Mouse (Mus musculus) layer of hippocampus, adult 11-12 months (tissue): ENCODE results near the gene Olfr944.

ENCODE experiments used
- DNase-seq: peaks from one replicate; pipeline ENCODE4 v3.0.0; 2022; ENCODE audit warnings: low spot score

The Olfr944 gene

GRCm38 (mm10) chr9:39201620-39202019, at the start of gene Olfr944:
Gene Olfr944 (plus strand): TSS chr9:39201920.
- DNase-seq, result no peak

- DNase-seq, result no peak
Observed at GRCm38 (mm10) chr9:39152401-39152800, 49.3 kb upstream of the Olfr944 start.

GRCm38 (mm10) chr9:39166004-39166403, 35.7 kb upstream of the Olfr944 start, which contains the start of gene Olfr943:
Gene Olfr943 (plus strand): TSS chr9:39166304.
- DNase-seq, result no peak

GRCm38 (mm10) chr9:39249894-39250293, 48.2 kb downstream of the Olfr944 start, which contains the start of gene Olfr1537:
Gene Olfr1537 (minus strand): TSS chr9:39249994.
- DNase-seq, result no peak
